Mouse (Mus musculus): ENCODE results near the gene Efemp2. TPM values are rescaled to one million over a fixed set of nuclear protein-coding genes. Genes with fewer than 3 reads are reported as not detected.
"Not testable (repeated sequence)": the region's sequence is repeated elsewhere in the genome, so short reads cannot be mapped to it uniquely, and the experiment has no call there.

The Efemp2 gene
- total RNA-seq, 2 experiments from 2014 or later = 11.2 to 16.0 TPM

DNA sequence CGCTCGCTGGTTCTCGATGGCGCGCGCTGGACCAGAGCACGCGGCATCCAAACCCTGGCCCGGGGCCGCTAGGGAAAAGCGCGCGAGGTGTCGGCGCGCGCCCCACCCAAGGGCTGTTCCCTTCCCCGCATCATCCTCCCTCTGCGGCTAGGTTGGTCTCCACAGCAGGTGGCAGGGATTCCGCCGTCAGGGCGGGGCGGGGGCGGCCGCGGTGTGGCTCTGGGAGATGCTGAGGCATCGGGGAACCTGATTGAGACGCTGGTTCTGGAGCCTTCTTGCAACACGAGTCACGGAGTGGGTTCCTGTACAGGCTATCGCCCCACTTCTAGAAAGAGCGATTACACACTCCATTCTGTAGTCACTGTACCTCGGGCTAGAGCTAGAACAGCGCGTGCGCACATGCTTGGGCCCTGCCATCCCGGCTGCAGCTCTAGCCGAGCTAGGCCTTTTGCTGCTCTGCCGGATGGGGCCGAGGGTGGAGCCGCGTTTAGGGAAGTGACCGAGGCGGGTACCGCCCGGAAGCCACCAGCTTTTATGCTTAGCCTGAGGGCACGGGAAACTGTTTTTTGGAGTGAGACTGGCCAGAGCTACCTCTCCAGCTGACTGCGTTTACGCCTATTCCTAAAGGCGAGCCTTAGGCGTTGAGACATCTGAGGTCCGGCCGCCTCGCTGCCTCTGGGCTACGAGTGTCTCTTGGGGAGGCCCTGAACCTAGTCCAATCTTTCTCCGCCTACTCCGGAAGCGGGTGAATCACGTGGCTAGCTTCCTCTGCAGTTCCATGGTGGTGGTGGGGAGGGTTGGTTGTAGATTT, 17.3 kb downstream of the Efemp2 start:
- DNase-seq (ENCODE audit: low spot score in 2 of 2) = peak; percentile 82 to 88
- intact Hi-C loops (cut with DNase I) = loop anchor here (1.0 to 2.0 kb wide), 2 partner anchors 20 to 31 kb away; partner anchors contain the start of genes Fibp and Snx32

GRCm38 (mm10) chr19:5492641-5493040, 18.9 kb downstream of the Efemp2 start:
- no peak for DNase-seq (ENCODE audit: low spot score in 2 of 2)
- intact Hi-C loops (cut with DNase I) = no loop called here

DNA sequence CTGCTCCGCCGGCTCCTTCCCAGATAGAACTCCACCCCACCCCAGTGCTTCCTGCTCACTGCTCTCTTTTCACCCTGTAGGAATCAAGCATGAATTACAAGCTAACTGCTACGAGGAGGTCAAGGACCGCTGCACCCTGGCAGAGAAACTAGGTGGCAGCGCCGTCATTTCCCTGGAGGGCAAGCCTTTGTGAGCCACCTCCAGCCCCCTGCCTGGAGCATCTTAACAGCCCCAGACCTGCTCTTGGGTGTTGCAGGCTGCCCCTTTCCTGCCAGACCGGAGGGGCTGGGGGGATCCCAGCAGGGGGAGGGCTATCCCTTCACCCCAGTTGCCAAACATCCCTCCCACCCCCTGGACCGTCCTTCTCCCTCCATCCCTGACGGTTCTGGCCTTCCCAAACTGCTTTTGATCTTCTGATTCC, 19.6 kb downstream of the Efemp2 start:
- intact Hi-C loops (cut with DNase I); DNase-seq (ENCODE audit: low spot score in 2 of 2): not testable (repeated sequence)

DNA sequence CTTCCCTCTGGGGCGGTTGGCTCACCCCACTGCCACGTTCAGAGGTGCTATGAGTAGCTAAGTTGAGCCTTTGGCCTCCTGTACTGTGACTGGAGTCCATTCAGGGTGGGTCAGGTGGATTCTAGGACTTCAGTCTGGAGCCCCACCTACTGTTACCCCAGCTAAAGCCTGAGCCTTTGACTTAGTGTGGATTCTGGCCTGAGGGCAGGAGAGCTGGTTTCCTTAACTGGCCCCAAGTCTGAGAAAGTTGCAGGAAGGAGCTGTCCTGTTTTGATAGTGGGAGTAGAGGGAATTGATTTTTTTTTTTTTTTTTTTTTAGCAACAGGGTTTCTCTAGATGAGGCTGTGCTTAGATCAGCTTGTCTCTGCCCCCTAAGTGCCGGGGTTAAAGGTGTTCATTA, 20.6 kb downstream of the Efemp2 start:
- no peak for DNase-seq (ENCODE audit: low spot score in 2 of 2)
- intact Hi-C loops (cut with DNase I) = no loop called here

GRCm38 (mm10) chr19:5495353-5496051, 21.7 kb downstream of the Efemp2 start:
- intact Hi-C loops (cut with DNase I) = no loop called here
- DNase-seq (ENCODE audit: low spot score in 2 of 2) = no peak

GRCm38 (mm10) chr19:5496052-5496370, 22.3 kb downstream of the Efemp2 start:
- intact Hi-C loops (cut with DNase I) = no loop called here
- DNase-seq (ENCODE audit: low spot score in 2 of 2) = no peak

- intact Hi-C loops (cut with DNase I) = no loop called here
- DNase-seq (ENCODE audit: low spot score in 2 of 2) = no peak
Observed at GRCm38 (mm10) chr19:5500330-5500875, 26.6 kb downstream of the Efemp2 start.

GRCm38 (mm10) chr19:5503687-5504086, 29.9 kb downstream of the Efemp2 start, which contains the start of gene 1700020D05Rik:
1700020D05Rik (minus strand) TSS chr19:5503787.
- DNase-seq (ENCODE audit: low spot score in 2 of 2) = no peak
- intact Hi-C loops (cut with DNase I) = no loop called here

DNA sequence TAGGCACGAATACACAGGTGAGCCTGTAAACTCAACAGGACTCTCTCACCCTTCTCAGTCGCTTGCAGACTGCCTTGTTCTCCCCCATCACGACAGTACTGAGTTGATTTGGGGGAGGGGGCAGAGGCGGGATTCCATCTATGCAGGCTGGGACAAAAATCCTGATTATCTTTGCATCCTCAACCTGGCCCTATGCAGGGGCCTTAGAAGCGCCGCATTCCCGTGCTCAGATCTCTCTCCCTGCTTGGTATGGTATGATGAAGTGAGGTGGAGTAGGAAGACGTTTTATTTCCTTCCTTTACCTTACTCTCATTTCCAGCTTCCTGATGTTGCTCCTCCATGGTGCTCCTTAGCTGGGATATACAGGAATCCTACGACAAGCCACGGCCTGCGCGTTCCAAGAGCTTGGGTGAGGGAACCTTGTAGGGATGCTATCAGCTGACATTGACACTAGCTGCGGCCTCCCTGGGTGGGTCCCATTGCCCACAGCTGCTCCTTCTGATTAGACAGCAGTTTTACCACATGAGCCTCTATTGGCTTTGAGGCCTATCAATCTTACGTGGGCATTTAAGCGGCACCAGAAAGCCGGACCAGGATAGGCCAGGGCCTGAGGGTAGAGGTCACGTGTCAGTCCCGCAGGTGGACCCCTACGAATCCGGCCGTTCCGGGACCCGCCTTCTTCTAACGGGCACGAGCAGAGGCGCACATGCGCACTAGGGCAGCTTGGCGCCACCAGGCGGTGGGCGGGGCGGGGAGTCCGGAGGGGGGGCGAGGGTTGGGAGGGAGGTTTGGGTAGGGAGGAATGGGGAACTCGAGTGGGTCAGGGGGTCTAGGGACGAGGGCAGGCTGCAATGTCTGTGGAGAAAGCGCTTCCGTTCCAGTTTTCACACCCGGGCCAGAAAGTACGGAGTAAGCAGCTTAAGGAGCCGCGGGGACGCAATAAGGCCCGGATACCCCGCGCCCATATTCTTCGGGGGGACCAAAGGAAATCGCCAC, 36.6 kb downstream of the Efemp2 start, which contains the start of gene Snx32:
Gene Snx32, minus strand, starts transcription at position 508 of the 996 bp plus-strand sequence.
- intact Hi-C loops (cut with DNase I) = loop anchor here (2.0 kb wide), 1 partner anchor 20 kb away; the partner anchor contains the start of gene Cfl1
- peak; percentile 97 to 98 for DNase-seq (ENCODE audit: low spot score in 2 of 2)

GRCm38 (mm10) chr19:5511074-5511632, 37.4 kb downstream of the Efemp2 start:
- intact Hi-C loops (cut with DNase I) = loop anchor here (2.0 kb wide), 1 partner anchor 20 kb away; the partner anchor contains the start of gene Cfl1
- no peak for DNase-seq (ENCODE audit: low spot score in 2 of 2)

- DNase-seq (ENCODE audit: low spot score in 2 of 2) = no peak
- intact Hi-C loops (cut with DNase I) = no loop called here
Observed at GRCm38 (mm10) chr19:5512091-5513004, 38.6 kb downstream of the Efemp2 start.

DNA sequence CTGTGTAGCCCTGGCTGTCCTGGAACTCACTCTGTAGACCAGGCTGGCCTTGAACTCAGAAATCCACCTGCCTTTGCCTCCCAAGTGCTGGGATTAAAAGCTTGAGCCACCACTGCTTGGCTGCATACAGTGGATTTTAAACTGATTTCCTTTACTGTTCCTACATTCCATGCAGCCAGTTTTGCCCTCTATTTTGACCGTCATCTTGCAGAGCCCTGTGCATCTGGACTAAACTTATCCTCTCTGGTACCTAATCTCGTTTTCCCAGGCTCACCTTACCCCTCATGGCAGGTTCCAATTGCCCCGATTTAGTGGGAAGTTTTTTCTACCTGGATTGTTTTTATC, 39.2 kb downstream of the Efemp2 start:
- DNase-seq (ENCODE audit: low spot score in 2 of 2) = no peak
- intact Hi-C loops (cut with DNase I) = no loop called here

GRCm38 (mm10) chr19:5515840-5516777, 42.4 kb downstream of the Efemp2 start:
- intact Hi-C loops (cut with DNase I) = no loop called here
- no peak for DNase-seq (ENCODE audit: low spot score in 2 of 2)

- DNase-seq (ENCODE audit: low spot score in 2 of 2) = no peak
- intact Hi-C loops (cut with DNase I) = no loop called here
Observed at GRCm38 (mm10) chr19:5516906-5517505, 43.3 kb downstream of the Efemp2 start.

GRCm38 (mm10) chr19:5518721-5519120, 45.0 kb downstream of the Efemp2 start:
- intact Hi-C loops (cut with DNase I) = no loop called here

DNA sequence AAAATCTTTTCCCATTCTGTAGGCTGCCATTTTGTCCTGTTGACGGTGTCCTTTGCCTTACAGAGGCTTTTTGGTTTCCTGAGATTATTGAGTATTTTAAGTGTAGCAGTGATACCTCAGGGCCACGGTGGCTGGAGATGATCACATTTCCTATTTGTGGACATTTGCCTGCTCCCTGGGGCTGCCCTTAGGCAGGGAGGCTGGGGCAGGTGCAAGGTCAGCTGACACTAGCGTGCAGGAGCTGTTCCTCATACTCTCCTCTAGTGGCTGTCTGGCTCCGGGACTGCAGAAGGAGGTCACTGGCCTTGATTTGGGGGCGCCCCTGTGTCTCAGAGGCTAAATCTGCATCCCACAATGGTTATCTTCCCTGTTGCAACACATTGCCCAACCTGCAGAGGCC, 51.5 kb downstream of the Efemp2 start:
- no peak for DNase-seq (ENCODE audit: low spot score in 2 of 2)
- intact Hi-C loops (cut with DNase I) = no loop called here

More at GRCm38 (mm10) chr19:5518721-5519120, 45.0 kb downstream of the Efemp2 start:
- DNase-seq (ENCODE audit: low spot score in 2 of 2) = no peak
